Mouse (Mus musculus): ENCODE measurements around the gene Telo2.

DNA sequence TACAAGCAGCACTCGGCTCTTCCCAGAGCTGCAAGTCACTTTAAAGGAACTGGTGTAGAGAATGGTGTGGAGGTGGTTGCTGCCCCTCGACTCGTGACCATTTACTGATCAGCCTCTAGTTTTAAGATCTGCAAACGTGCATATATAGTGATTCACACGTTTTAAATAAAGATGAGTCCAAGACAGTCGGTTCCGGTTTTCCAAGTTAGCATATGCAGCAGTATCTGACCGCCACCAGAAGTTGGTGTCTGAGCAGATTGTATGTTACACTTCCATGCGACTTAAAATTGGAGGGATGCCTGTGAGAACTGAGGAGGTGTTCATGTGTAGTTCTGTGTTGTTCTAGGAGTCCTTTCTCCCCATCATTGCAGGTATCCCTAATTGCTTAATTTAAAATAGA lies 62.5 kb downstream of the Telo2 start:
- TF ChIP-seq POLR2A (IDR thresholded peaks at IDR 0.05; ENCODE audit: borderline replicate concordance, insufficient read depth, low read length) = no peak
- TF ChIP-seq CTCF (IDR thresholded peaks at IDR 0.05; ENCODE audit: borderline replicate concordance, insufficient read depth, low read depth, low read length) = no peak
